29 mouse cellular contexts compared by ENCODE assay signal in genomic region chr3:108870631-108871030, GRCm38 (mm10). TPM values are rescaled to one million over a fixed set of nuclear protein-coding genes. Genes with fewer than 3 reads are reported as not detected.
DNase-seq lines count a peak whose midpoint lies in the region; ATAC-seq lines count a peak whose summit lies in the region.
"Had no signal": no experiment of that assay in that cellular context is flagged by ENCODE, and none has a peak within 500 bp of the region (broad histone marks: within the 10 kb centered on the region; RNA-seq: fewer than 3 reads in every experiment).

No protein-coding gene starts in this region.

- H3K27ac ChIP-seq in kidney, embryonic 16.5 days (ENCODE audit: low read length) = no peak overlapping the region
- H3K27ac ChIP-seq: embryonic facial prominence, embryonic 10.5 days; embryonic facial prominence, embryonic 13.5 days; forebrain, embryonic 12.5 days; forebrain, embryonic 15.5 days; heart, adult 2 months; heart, embryonic 10.5 days; heart, embryonic 13.5 days; hindbrain, embryonic 14.5 days; hindbrain, postnatal 0 days had no signal

- DNase-seq in cerebellum, adult 9-11 months = peak; percentile 17
- no peak for DNase-seq in cerebellum, postnatal 10 days
- DNase-seq in adrenal gland, postnatal 10 days = peak; percentile 49
- DNase-seq in adrenal gland, postnatal 36 days = peak; percentile 64 to 73
- DNase-seq in yolk sac, embryonic 10.5 days (ENCODE audit: low spot score) = no peak
- DNase-seq: cerebellum, adult 11 months; cerebellum, adult 9-10 months; cerebellum, postnatal 36 days; embryo, embryonic 11 days; gastrocnemius, postnatal 10 days; gastrocnemius, postnatal 36 days; heart, adult 2 months; heart, postnatal 14 days; heart, postnatal 4 days; kidney, adult 18-20 months had no signal

- 0 out of 2 replicates have a peak, but pooled peaks cover 5% of the 10 kb centered on the region for H3K9me3 ChIP-seq in kidney, embryonic 16.5 days (ENCODE audit: low read length)
- H3K9me3 ChIP-seq: embryonic facial prominence, embryonic 10.5 days; embryonic facial prominence, embryonic 13.5 days; forebrain, embryonic 15.5 days; heart, embryonic 10.5 days had no signal

- ATAC-seq in kidney, embryonic 16.5 days (ENCODE audit: low FRiP score, low TSS enrichment) = no peak
- ATAC-seq: activated CD4-positive, CD25-positive, alpha-beta regulatory T cell, adult 4 months; forebrain, embryonic 15.5 days; hindbrain, postnatal 0 days; inflammation-experienced regulatory T-cells, adult 6 months; intestine, embryonic 16.5 days had no signal

- no peak overlapping the region for H3K4me3 ChIP-seq in kidney, embryonic 16.5 days (ENCODE audit: low read length)
- H3K4me3 ChIP-seq: embryonic facial prominence, embryonic 10.5 days; embryonic facial prominence, embryonic 13.5 days; erythroblast, embryonic 14.5 days; forebrain, embryonic 12.5 days; forebrain, embryonic 15.5 days; heart, adult 2 months; heart, embryonic 10.5 days; heart, embryonic 13.5 days had no signal

- H3K9ac ChIP-seq in kidney, embryonic 16.5 days (replicated peaks; ENCODE audit: low read length) = no peak overlapping the region
- H3K9ac ChIP-seq: embryonic facial prominence, embryonic 13.5 days; forebrain, embryonic 12.5 days; forebrain, embryonic 15.5 days; heart, embryonic 13.5 days; hindbrain, embryonic 14.5 days had no signal

- 74% methylated on average over 6 of the region's 6 CpGs for WGBS in kidney, embryonic 16.5 days

- no peaks in the 10 kb centered on the region for H3K4me1 ChIP-seq in kidney, embryonic 16.5 days (ENCODE audit: insufficient read depth, low read length)
- H3K4me1 ChIP-seq: embryonic facial prominence, embryonic 10.5 days; embryonic facial prominence, embryonic 13.5 days; forebrain, embryonic 12.5 days; forebrain, embryonic 15.5 days; heart, embryonic 10.5 days; heart, embryonic 13.5 days had no signal

- no peak overlapping the region for H3K4me2 ChIP-seq in kidney, embryonic 16.5 days (replicated peaks; ENCODE audit: low read depth, low read length)
- H3K4me2 ChIP-seq: embryonic facial prominence, embryonic 13.5 days; forebrain, embryonic 12.5 days; forebrain, embryonic 15.5 days; heart, embryonic 13.5 days; hindbrain, embryonic 14.5 days had no signal

- no peaks in the 10 kb centered on the region for H3K36me3 ChIP-seq in kidney, embryonic 16.5 days (ENCODE audit: insufficient read depth, low read length)
- H3K36me3 ChIP-seq: embryonic facial prominence, embryonic 10.5 days; embryonic facial prominence, embryonic 13.5 days; forebrain, embryonic 12.5 days; forebrain, embryonic 15.5 days; heart, embryonic 13.5 days had no signal

- H3K27me3 ChIP-seq in kidney, embryonic 16.5 days (ENCODE audit: insufficient read depth, low read length) = no peaks in the 10 kb centered on the region
- H3K27me3 ChIP-seq: embryonic facial prominence, embryonic 13.5 days; forebrain, embryonic 12.5 days; forebrain, embryonic 15.5 days; heart, embryonic 13.5 days had no signal

RNA-seq across cellular contexts. Expression of gene Fndc7, which starts 19.2 kb away (rescaled TPM):
- total RNA-seq in adrenal gland, postnatal 10 days (2021) = 1 to 10 TPM in 1 of 2 experiments, under 1 TPM in 1; 0.39 to 1.4 TPM
- under 1 TPM; 0.17 to 0.40 TPM for total RNA-seq in adrenal gland, postnatal 36 days (2021)
- polyA plus RNA-seq in kidney, embryonic 16.5 days (2015; fragmentation: Nextera tagmentation; extraction: Ambion mirVana) = 0.06 TPM in 1 of 2 replicates, not detected in the other
- polyA plus RNA-seq: erythroblast, embryonic 14.5 days; forebrain, embryonic 12.5 days; forebrain, embryonic 15.5 days; hindbrain, embryonic 11.5 days; hindbrain, embryonic 14.5 days had no signal

RNA-seq across cellular contexts. Expression of gene Stxbp3, which starts 30.3 kb away (rescaled TPM):
- 10 to 100 TPM; 40.2 to 46.6 TPM for total RNA-seq in adrenal gland, postnatal 10 days (2021)
- 10 to 100 TPM; 48.9 to 61.5 TPM for total RNA-seq in adrenal gland, postnatal 36 days (2021)
- 32.6 and 38.8 TPM in 2 replicates for polyA plus RNA-seq in kidney, embryonic 16.5 days (2015; fragmentation: Nextera tagmentation; extraction: Ambion mirVana)

RNA-seq across cellular contexts. Expression of gene Prpf38b, which starts 40.9 kb away (rescaled TPM):
- 10 to 100 TPM; 52.8 to 65.7 TPM for total RNA-seq in adrenal gland, postnatal 10 days (2021)
- total RNA-seq in adrenal gland, postnatal 36 days (2021) = 10 to 100 TPM; 42.2 to 64.7 TPM
- 68.1 and 69.0 TPM in 2 replicates for polyA plus RNA-seq in kidney, embryonic 16.5 days (2015; fragmentation: Nextera tagmentation; extraction: Ambion mirVana)

Comparison
In these comparisons a context has a peak if more than half of its experiments do, and no peak if none do; other contexts are left out.
1. DNase-seq: peak in cerebellum, adult 9-11 months (single experiment), adrenal gland, postnatal 10 days (single experiment) and adrenal gland, postnatal 36 days (2 of 2); none in cerebellum, postnatal 10 days (0 of 2) and yolk sac, embryonic 10.5 days (single experiment).